ENCODE assay signal across 8 mouse cellular contexts in genomic region chr9:57504381-57504700, GRCm38 (mm10). TPM values are rescaled to one million over a fixed set of nuclear protein-coding genes. Genes with fewer than 3 reads are reported as not detected.
DNase-seq lines count a peak whose midpoint lies in the region; ATAC-seq lines count a peak whose summit lies in the region.

No protein-coding gene starts in this region.

- peak; percentile 45 for ATAC-seq in heart, embryonic 11.5 days (replicated peaks; ENCODE audit: insufficient number of reproducible peaks, low FRiP score, low TSS enrichment)
- ATAC-seq in liver, embryonic 16.5 days (ENCODE audit: low read depth): 0 out of 2 replicates have a peak, but pooled peaks have one; percentile 22
- ATAC-seq in neural tube, embryonic 12.5 days (ENCODE audit: low FRiP score, low read depth): peak; percentile 41; the same call in 1 of the 2 replicates
- ATAC-seq in stomach, embryonic 16.5 days (ENCODE audit: insufficient read depth, low FRiP score): peak; percentile 81; the same call in 1 of the 2 replicates

- H3K4me2 ChIP-seq in heart, embryonic 11.5 days: peak overlapping the region; percentile 86
- peak overlapping the region; percentile 72 for H3K4me2 ChIP-seq in liver, embryonic 16.5 days (ENCODE audit: low read depth, low read length)
- peak overlapping the region; percentile 80 for H3K4me2 ChIP-seq in neural tube, embryonic 12.5 days (replicated peaks)
- H3K4me2 ChIP-seq in stomach, embryonic 16.5 days (ENCODE audit: low read depth, low read length): peak overlapping the region; percentile 94

- peak overlapping the region; percentile 42 for H3K4me3 ChIP-seq in heart, embryonic 11.5 days (ENCODE audit: low read depth, low read length)
- peak overlapping the region; percentile 47 for H3K4me3 ChIP-seq in liver, embryonic 16.5 days (ENCODE audit: low read depth, low read length)
- H3K4me3 ChIP-seq in neural tube, embryonic 12.5 days: peak overlapping the region; percentile 36
- peak overlapping the region; percentile 54 for H3K4me3 ChIP-seq in stomach, embryonic 16.5 days (replicated peaks; ENCODE audit: low read length)

- WGBS in heart, embryonic 11.5 days (ENCODE audit: insufficient replicate concordance): 1% methylated on average over 34 of the region's 34 CpGs
- WGBS in liver, embryonic 16.5 days (ENCODE audit: insufficient replicate concordance): 2% methylated on average over 34 of the region's 34 CpGs
- WGBS in neural tube, embryonic 12.5 days: 1% methylated on average over 34 of the region's 34 CpGs
- under 1% methylated on average over 34 of the region's 34 CpGs for WGBS in stomach, embryonic 16.5 days

- DNase-seq in cerebellum, adult 18-20 months: peak; percentile 44 to 55
- no peak for DNase-seq in cerebellum, adult 8-10 months
- DNase-seq in embryo, embryonic 11 days: peak; percentile 79
- peak; percentile 69 for DNase-seq in kidney, adult 9 months

- H3K27ac ChIP-seq in heart, embryonic 11.5 days (ENCODE audit: low read depth, low read length): no peak overlapping the region
- no peak overlapping the region for H3K27ac ChIP-seq in liver, embryonic 16.5 days (ENCODE audit: low read length)
- H3K27ac ChIP-seq in neural tube, embryonic 12.5 days: no peak overlapping the region
- no peak overlapping the region for H3K27ac ChIP-seq in stomach, embryonic 16.5 days (ENCODE audit: low read length)

- H3K9me3 ChIP-seq in heart, embryonic 11.5 days (replicated peaks; ENCODE audit: control insufficient read depth, low read length): no peaks in the 10 kb centered on the region
- no peaks in the 10 kb centered on the region for H3K9me3 ChIP-seq in liver, embryonic 16.5 days (replicated peaks; ENCODE audit: control insufficient read depth, low read length)
- no peaks in the 10 kb centered on the region for H3K9me3 ChIP-seq in neural tube, embryonic 12.5 days
- no peaks in the 10 kb centered on the region for H3K9me3 ChIP-seq in stomach, embryonic 16.5 days (replicated peaks; ENCODE audit: control insufficient read depth, low read length)

- H3K4me1 ChIP-seq in heart, embryonic 11.5 days (ENCODE audit: control insufficient read depth, insufficient read depth, low read length): peaks cover 38% of the 10 kb centered on the region
- peaks cover 31% of the 10 kb centered on the region for H3K4me1 ChIP-seq in liver, embryonic 16.5 days (ENCODE audit: control insufficient read depth, low read depth, low read length)
- peaks cover 51% of the 10 kb centered on the region for H3K4me1 ChIP-seq in neural tube, embryonic 12.5 days
- peaks cover 17% of the 10 kb centered on the region; the same call in 1 of the 2 replicates for H3K4me1 ChIP-seq in stomach, embryonic 16.5 days (ENCODE audit: control insufficient read depth, insufficient read depth, low read length)

- H3K36me3 ChIP-seq in heart, embryonic 11.5 days (ENCODE audit: control insufficient read depth, insufficient read depth, low read length): no peaks in the 10 kb centered on the region
- no peaks in the 10 kb centered on the region for H3K36me3 ChIP-seq in liver, embryonic 16.5 days (ENCODE audit: control insufficient read depth, insufficient read depth)
- H3K36me3 ChIP-seq in neural tube, embryonic 12.5 days: no peaks in the 10 kb centered on the region
- no peaks in the 10 kb centered on the region for H3K36me3 ChIP-seq in stomach, embryonic 16.5 days (ENCODE audit: control insufficient read depth, insufficient read depth, low read length)

- no peak overlapping the region for H3K9ac ChIP-seq in heart, embryonic 11.5 days (ENCODE audit: low read depth, low read length)
- no peak overlapping the region; the same call in 1 of the 2 replicates for H3K9ac ChIP-seq in liver, embryonic 16.5 days (ENCODE audit: low read depth, low read length)
- peak overlapping the region; percentile 47 for H3K9ac ChIP-seq in neural tube, embryonic 12.5 days
- peak overlapping the region; percentile 69 for H3K9ac ChIP-seq in stomach, embryonic 16.5 days (ENCODE audit: low read length)

- H3K27me3 ChIP-seq in heart, embryonic 11.5 days (ENCODE audit: control insufficient read depth, insufficient read depth, low read length): peaks cover 52% of the 10 kb centered on the region
- peaks cover 74% of the 10 kb centered on the region for H3K27me3 ChIP-seq in liver, embryonic 16.5 days (ENCODE audit: control insufficient read depth, insufficient read depth, low read depth, low read length)
- peaks cover 64% of the 10 kb centered on the region for H3K27me3 ChIP-seq in neural tube, embryonic 12.5 days (replicated peaks)
- H3K27me3 ChIP-seq in stomach, embryonic 16.5 days (ENCODE audit: control insufficient read depth, insufficient read depth, low read length): peaks cover 58% of the 10 kb centered on the region

RNA-seq across cellular contexts. Expression of gene Rpp25, which starts 0.5 kb away (rescaled TPM):
- 16.3 and 17.1 TPM in 2 replicates for polyA plus RNA-seq in heart, embryonic 11.5 days (2014; fragmentation: Nextera tagmentation; extraction: Ambion mirVana)
- 0.41 and 0.57 TPM in 2 replicates for polyA plus RNA-seq in liver, embryonic 16.5 days (2015; fragmentation: Nextera tagmentation; extraction: Ambion mirVana)
- 12.4 and 13.3 TPM in 2 replicates for polyA plus RNA-seq in neural tube, embryonic 12.5 days (2016; fragmentation: Nextera tagmentation; extraction: Ambion mirVana)
- polyA plus RNA-seq in stomach, embryonic 16.5 days (2015; fragmentation: Nextera tagmentation; extraction: Ambion mirVana): 4.8 and 5.3 TPM in 2 replicates

RNA-seq across cellular contexts. Expression of gene Cox5a, which starts 16.7 kb away (rescaled TPM):
- polyA plus RNA-seq in heart, embryonic 11.5 days (2014; fragmentation: Nextera tagmentation; extraction: Ambion mirVana): 1,178 and 1,213 TPM in 2 replicates
- 266 and 275 TPM in 2 replicates for polyA plus RNA-seq in liver, embryonic 16.5 days (2015; fragmentation: Nextera tagmentation; extraction: Ambion mirVana)
- polyA plus RNA-seq in neural tube, embryonic 12.5 days (2016; fragmentation: Nextera tagmentation; extraction: Ambion mirVana): 770 and 826 TPM in 2 replicates
- polyA plus RNA-seq in stomach, embryonic 16.5 days (2015; fragmentation: Nextera tagmentation; extraction: Ambion mirVana): 586 and 601 TPM in 2 replicates

RNA-seq across cellular contexts. Expression of gene Fam219b, which starts 33.0 kb away (rescaled TPM):
- polyA plus RNA-seq in heart, embryonic 11.5 days (2014; fragmentation: Nextera tagmentation; extraction: Ambion mirVana): 12.1 and 12.6 TPM in 2 replicates
- 5.3 and 5.7 TPM in 2 replicates for polyA plus RNA-seq in liver, embryonic 16.5 days (2015; fragmentation: Nextera tagmentation; extraction: Ambion mirVana)
- polyA plus RNA-seq in neural tube, embryonic 12.5 days (2016; fragmentation: Nextera tagmentation; extraction: Ambion mirVana): 19.6 and 20.2 TPM in 2 replicates
- 17.9 and 19.1 TPM in 2 replicates for polyA plus RNA-seq in stomach, embryonic 16.5 days (2015; fragmentation: Nextera tagmentation; extraction: Ambion mirVana)

RNA-seq across cellular contexts. Expression of gene Scamp5, which starts 36.5 kb away (rescaled TPM):
- 5.8 and 7.9 TPM in 2 replicates for polyA plus RNA-seq in heart, embryonic 11.5 days (2014; fragmentation: Nextera tagmentation; extraction: Ambion mirVana)
- 7.8 and 7.9 TPM in 2 replicates for polyA plus RNA-seq in liver, embryonic 16.5 days (2015; fragmentation: Nextera tagmentation; extraction: Ambion mirVana)
- 40.6 and 43.0 TPM in 2 replicates for polyA plus RNA-seq in neural tube, embryonic 12.5 days (2016; fragmentation: Nextera tagmentation; extraction: Ambion mirVana)
- 28.5 and 31.0 TPM in 2 replicates for polyA plus RNA-seq in stomach, embryonic 16.5 days (2015; fragmentation: Nextera tagmentation; extraction: Ambion mirVana)

RNA-seq across cellular contexts. Expression of gene Mpi, which starts 48.2 kb away (rescaled TPM):
- 67.5 and 76.1 TPM in 2 replicates for polyA plus RNA-seq in heart, embryonic 11.5 days (2014; fragmentation: Nextera tagmentation; extraction: Ambion mirVana)
- 9.9 and 12.3 TPM in 2 replicates for polyA plus RNA-seq in liver, embryonic 16.5 days (2015; fragmentation: Nextera tagmentation; extraction: Ambion mirVana)
- 68.0 and 68.2 TPM in 2 replicates for polyA plus RNA-seq in neural tube, embryonic 12.5 days (2016; fragmentation: Nextera tagmentation; extraction: Ambion mirVana)
- 45.2 and 49.0 TPM in 2 replicates for polyA plus RNA-seq in stomach, embryonic 16.5 days (2015; fragmentation: Nextera tagmentation; extraction: Ambion mirVana)

Comparison
In these comparisons a context has a peak if more than half of its experiments do, and no peak if none do; other contexts are left out.
1. ATAC-seq: peak in every context shown above with its lines; median percentile 81 in stomach, embryonic 16.5 days; 45 in heart, embryonic 11.5 days; 41 in neural tube, embryonic 12.5 days; 22 in liver, embryonic 16.5 days.
2. H3K9ac ChIP-seq: peak in neural tube, embryonic 12.5 days (single experiment) and stomach, embryonic 16.5 days (single experiment); none in heart, embryonic 11.5 days (single experiment) and liver, embryonic 16.5 days (single experiment).
3. Peak in every context shown above with its lines, with median percentiles within 50 percentile points of each other: H3K4me2 ChIP-seq and H3K4me3 ChIP-seq.